Mouse (Mus musculus) midbrain, embryonic 13.5 days (tissue): Measurements from ENCODE around the gene Tmprss3. TPM values are rescaled to one million over a fixed set of nuclear protein-coding genes. Genes with fewer than 3 reads are reported as not detected.

Source experiments
- ATAC-seq: fragments of 200-750 bp; cut with Nextera tagmentation; 2 replicates; pipeline ENCODE4 v1.8.0; 2017; ENCODE audit warnings: mild to moderate bottlenecking, moderate TSS enrichment, moderate library complexity
- H3K27ac ChIP-seq: fragments of 300-500 bp; sonication (generic); 2 replicates; pipeline ENCODE4 v1.5.1; 2015; ENCODE audit warnings: inconsistent platforms, mild to moderate bottlenecking, moderate library complexity
- H3K27me3 ChIP-seq: fragments of 300-500 bp; sonication (generic); 2 replicates; pipeline ENCODE4 v1.6.1; 2015; ENCODE audit warnings: mild to moderate bottlenecking, inconsistent platforms
- H3K36me3 ChIP-seq: fragments of 300-500 bp; sonication (generic); 2 replicates; pipeline ENCODE4 v1.6.1; 2015; ENCODE audit warnings: mild to moderate bottlenecking, inconsistent platforms
- H3K4me1 ChIP-seq: fragments of 300-500 bp; sonication (generic); replicated peaks from 2 replicates; pipeline ENCODE4 v1.6.1; 2015; ENCODE audit warnings: inconsistent platforms
- H3K4me2 ChIP-seq: fragments of 300-500 bp; sonication (generic); replicated peaks from 2 replicates; pipeline ENCODE4 v1.6.1; 2015; ENCODE audit warnings: moderate library complexity, mild to moderate bottlenecking, inconsistent platforms
- H3K4me3 ChIP-seq: fragments of 300-500 bp; sonication (generic); replicated peaks from 2 replicates; pipeline ENCODE4 v1.5.1; 2015; ENCODE audit warnings: mild to moderate bottlenecking, inconsistent platforms
- H3K9ac ChIP-seq: fragments of 300-500 bp; sonication (generic); replicated peaks from 2 replicates; pipeline ENCODE4 v1.6.1; 2015; ENCODE audit warnings: mild to moderate bottlenecking, inconsistent platforms
- H3K9me3 ChIP-seq: fragments of 300-500 bp; sonication (generic); 2 replicates; pipeline ENCODE4 v1.6.1; 2016; ENCODE audit warnings: mild to moderate bottlenecking, inconsistent platforms
- WGBS: fragments of 180-500 bp; shearing (Covaris S2); methylation state at CpG from one replicate; pipeline ENCODE4 v1.1.7; 2015; 5-methylcytosine and 5-hydroxymethylcytosine counted together
- polyA plus RNA-seq: library from polyadenylated mRNA; unstranded; fragments of >200 nt; fragmentation: Nextera tagmentation; extraction: Ambion mirVana; gene quantifications from 2 replicates; pipeline ENCODE4 v1.2.1, GENCODE M21; 2015

The Tmprss3 gene
- polyA plus RNA-seq, 1 experiment from 2014 or later: not detected

GRCm38 (mm10) chr17:31153785-31154184 is 45.0 kb downstream of the Tmprss3 start:
- Histone ChIP-seq H3K9ac (no peak overlapping the region), H3K4me3 (no peak overlapping the region), H3K4me1 (peaks cover 5% of the 10 kb centered on the region; the same call in 1 of the 2 replicates), H3K9me3 (no peaks in the 10 kb centered on the region), H3K4me2 (no peak overlapping the region), H3K27me3 (no peaks in the 10 kb centered on the region), H3K36me3 (no peaks in the 10 kb centered on the region), H3K27ac (no peak overlapping the region)
- ATAC-seq: no peak
- 89% methylated on average over 8 of the region's 8 CpGs for WGBS

- no peaks in the 10 kb centered on the region for H3K27me3 ChIP-seq
- no peak overlapping the region for H3K4me2 ChIP-seq
- no peak overlapping the region for H3K4me3 ChIP-seq
- H3K27ac ChIP-seq: no peak overlapping the region
- no peaks in the 10 kb centered on the region for H3K36me3 ChIP-seq
- H3K9ac ChIP-seq: no peak overlapping the region
- H3K4me1 ChIP-seq: peaks cover 5% of the 10 kb centered on the region; the same call in 1 of the 2 replicates
- H3K9me3 ChIP-seq: no peaks in the 10 kb centered on the region
- WGBS: 85% methylated on average over 9 of the region's 9 CpGs
- no peak for ATAC-seq
Measured at GRCm38 (mm10) chr17:31152966-31153499, 45.7 kb downstream of the Tmprss3 start.

- no peak overlapping the region for H3K4me2 ChIP-seq
- ATAC-seq: no peak
- no peaks in the 10 kb centered on the region for H3K9me3 ChIP-seq
- 41% methylated on average over 5 of the region's 5 CpGs for WGBS
- H3K27ac ChIP-seq: no peak overlapping the region
- peaks cover 5% of the 10 kb centered on the region; the same call in 1 of the 2 replicates for H3K4me1 ChIP-seq
- no peaks in the 10 kb centered on the region for H3K27me3 ChIP-seq
- no peak overlapping the region for H3K4me3 ChIP-seq
- no peak overlapping the region for H3K9ac ChIP-seq
- no peaks in the 10 kb centered on the region for H3K36me3 ChIP-seq
Measured at GRCm38 (mm10) chr17:31152512-31152911, 46.3 kb downstream of the Tmprss3 start.

- WGBS: 86% methylated on average over 9 of the region's 9 CpGs
- Histone ChIP-seq H3K4me2 (no peak overlapping the region), H3K27me3 (no peaks in the 10 kb centered on the region), H3K27ac (no peak overlapping the region), H3K36me3 (no peaks in the 10 kb centered on the region), H3K4me3 (no peak overlapping the region), H3K4me1 (no peaks in the 10 kb centered on the region), H3K9ac (no peak overlapping the region), H3K9me3 (no peaks in the 10 kb centered on the region)
- ATAC-seq: no peak
Measured at GRCm38 (mm10) chr17:31145998-31146397, 52.8 kb downstream of the Tmprss3 start.

- Histone ChIP-seq H3K27me3 (no peaks in the 10 kb centered on the region), H3K9me3 (no peaks in the 10 kb centered on the region), H3K27ac (no peak within 1 kb of the TSS), H3K4me2 (no peak within 1 kb of the TSS), H3K9ac (no peak within 1 kb of the TSS), H3K36me3 (no peaks in the 10 kb centered on the region), H3K4me1 (no peaks in the 10 kb centered on the region), H3K4me3 (no peak within 1 kb of the TSS)
- 72% methylated on average over 15 of the region's 15 CpGs for whole genome bisulfite sequencing
- no peak for ATAC-seq
Measured at GRCm38 (mm10) chr17:31144040-31145037, 54.4 kb downstream of the Tmprss3 start, which contains the start of gene Tff2. Tff2 (minus strand) TSS chr17:31144282.

- 94% methylated on average over 7 of the region's 7 CpGs for WGBS
- Histone ChIP-seq H3K9me3 (no peaks in the 10 kb centered on the region), H3K4me2 (no peak overlapping the region), H3K27ac (no peak overlapping the region), H3K27me3 (no peaks in the 10 kb centered on the region), H3K9ac (no peak overlapping the region), H3K4me3 (no peak overlapping the region), H3K4me1 (no peaks in the 10 kb centered on the region), H3K36me3 (no peaks in the 10 kb centered on the region)
- no peak for ATAC-seq
Measured at GRCm38 (mm10) chr17:31142116-31142515, 56.7 kb downstream of the Tmprss3 start.

- Histone ChIP-seq H3K27me3 (no peaks in the 10 kb centered on the region), H3K36me3 (no peaks in the 10 kb centered on the region), H3K4me1 (no peaks in the 10 kb centered on the region), H3K27ac (no peak overlapping the region), H3K9ac (no peak overlapping the region), H3K4me2 (no peak overlapping the region), H3K9me3 (no peaks in the 10 kb centered on the region), H3K4me3 (no peak overlapping the region)
- WGBS: 23% methylated on average over 5 of the region's 5 CpGs
- ATAC-seq: no peak
Measured at GRCm38 (mm10) chr17:31138398-31138797, 60.4 kb downstream of the Tmprss3 start.

- no peaks in the 10 kb centered on the region for H3K36me3 ChIP-seq
- H3K27ac ChIP-seq: no peak overlapping the region
- no peak overlapping the region for H3K4me3 ChIP-seq
- no peak for ATAC-seq
- H3K4me1 ChIP-seq: no peaks in the 10 kb centered on the region
- H3K9me3 ChIP-seq: no peaks in the 10 kb centered on the region
- H3K4me2 ChIP-seq: no peak overlapping the region
- 93% methylated on average over 1 of the region's 1 CpGs for WGBS
- no peak overlapping the region for H3K9ac ChIP-seq
- H3K27me3 ChIP-seq: no peaks in the 10 kb centered on the region
Measured at GRCm38 (mm10) chr17:31136821-31137220, 62.0 kb downstream of the Tmprss3 start.

GRCm38 (mm10) chr17:31136291-31136690 is 62.5 kb downstream of the Tmprss3 start:
- H3K27me3 ChIP-seq: no peaks in the 10 kb centered on the region
- no peaks in the 10 kb centered on the region for H3K36me3 ChIP-seq
- H3K4me1 ChIP-seq: no peaks in the 10 kb centered on the region
- no peak overlapping the region for H3K4me3 ChIP-seq
- H3K9ac ChIP-seq: no peak overlapping the region
- H3K9me3 ChIP-seq: no peaks in the 10 kb centered on the region
- ATAC-seq: no peak
- no peak overlapping the region for H3K4me2 ChIP-seq
- WGBS: 66% methylated on average over 3 of the region's 3 CpGs
- H3K27ac ChIP-seq: no peak overlapping the region

- H3K4me3 ChIP-seq: no peak overlapping the region
- H3K9ac ChIP-seq: no peak overlapping the region
- no peaks in the 10 kb centered on the region for H3K9me3 ChIP-seq
- H3K4me1 ChIP-seq: no peaks in the 10 kb centered on the region
- H3K27me3 ChIP-seq: no peaks in the 10 kb centered on the region
- H3K4me2 ChIP-seq: no peak overlapping the region
- ATAC-seq: no peak
- H3K27ac ChIP-seq: no peak overlapping the region
- no peaks in the 10 kb centered on the region for H3K36me3 ChIP-seq
- 76% methylated on average over 6 of the region's 6 CpGs for WGBS
Measured at GRCm38 (mm10) chr17:31134913-31135312, 63.9 kb downstream of the Tmprss3 start.

GRCm38 (mm10) chr17:31133776-31134175 is 65.0 kb downstream of the Tmprss3 start:
- Histone ChIP-seq H3K4me1 (peaks cover 8% of the 10 kb centered on the region; the same call in 1 of the 2 replicates), H3K27me3 (no peaks in the 10 kb centered on the region), H3K4me2 (no peak overlapping the region), H3K9ac (no peak overlapping the region), H3K36me3 (no peaks in the 10 kb centered on the region), H3K4me3 (no peak overlapping the region), H3K9me3 (no peaks in the 10 kb centered on the region), H3K27ac (no peak overlapping the region)
- 85% methylated on average over 15 of the region's 15 CpGs for WGBS
- no peak for ATAC-seq

- H3K27ac ChIP-seq: no peak overlapping the region
- ATAC-seq: no peak
- H3K9me3 ChIP-seq: no peaks in the 10 kb centered on the region
- H3K27me3 ChIP-seq: no peaks in the 10 kb centered on the region
- H3K9ac ChIP-seq: no peak overlapping the region
- 87% methylated on average over 10 of the region's 10 CpGs for WGBS
- H3K36me3 ChIP-seq: no peaks in the 10 kb centered on the region
- H3K4me2 ChIP-seq: no peak overlapping the region
- H3K4me1 ChIP-seq: peaks cover 8% of the 10 kb centered on the region; the same call in 1 of the 2 replicates
- H3K4me3 ChIP-seq: no peak overlapping the region
Measured at GRCm38 (mm10) chr17:31131269-31131821, 67.4 kb downstream of the Tmprss3 start.
